Mouse (Mus musculus) small intestine, adult 2 months (tissue): ENCODE data around the gene Ndufa1. TPM values are rescaled to one million over a fixed set of nuclear protein-coding genes. Genes with fewer than 3 reads are reported as not detected.
A peak's percentile ranks its signal among the peaks of the same experiment; 100 is the strongest.
"Not testable (repeated sequence)": the region's sequence is repeated elsewhere in the genome, so short reads cannot be mapped to it uniquely, and the experiment has no call there.

Experiments used
- H3K27ac ChIP-seq: fragments of 200-500 bp; 2 replicates; pipeline ENCODE4 v1.5.1; 2012; ENCODE audit warnings: low read depth, low read length, control low read depth, inconsistent platforms; ENCODE audit not compliant: insufficient read depth
- H3K27me3 ChIP-seq: fragments of 200-500 bp; 2 replicates; pipeline ENCODE4 v1.6.1; 2012; ENCODE audit warnings: mild to moderate bottlenecking, moderate library complexity, low read length, inconsistent platforms; ENCODE audit not compliant: control insufficient read depth, insufficient read depth
- H3K36me3 ChIP-seq: fragments of 200-500 bp; 2 replicates; pipeline ENCODE4 v1.6.1; 2012; ENCODE audit warnings: mild to moderate bottlenecking, low read length, control low read depth, inconsistent platforms; ENCODE audit not compliant: control insufficient read depth, insufficient read depth
- H3K4me1 ChIP-seq: fragments of 200-500 bp; 2 replicates; pipeline ENCODE4 v1.6.1; 2012; ENCODE audit warnings: low read length, inconsistent platforms, mixed read lengths; ENCODE audit not compliant: control insufficient read depth, insufficient read depth, insufficient read length
- H3K4me3 ChIP-seq: fragments of 200-500 bp; 2 replicates; pipeline ENCODE4 v1.5.1; 2012; ENCODE audit warnings: low read depth, mild to moderate bottlenecking, control low read depth, inconsistent platforms, low read length, moderate library complexity
- CTCF ChIP-seq: fragments of 200-500 bp; IDR thresholded peaks from 2 replicates; pipeline ENCODE4 v1.5.1; 2012; ENCODE audit warnings: low read depth, mild to moderate bottlenecking, control low read depth, inconsistent platforms, low read length, moderate library complexity, mixed read lengths; ENCODE audit not compliant: insufficient replicate concordance, insufficient read length; ENCODE audit errors: extremely low read depth
- POLR2A ChIP-seq: fragments of 200-500 bp; IDR thresholded peaks from 2 replicates; pipeline ENCODE4 v1.6.1; 2012; ENCODE audit warnings: low read depth, mild to moderate bottlenecking, control low read depth, inconsistent platforms, low read length, moderate library complexity
- WGBS: fragments of 180-500 bp; shearing (Covaris S2); methylation state at CpG from one replicate; pipeline ENCODE4 v1.1.7; 2018; 5-methylcytosine and 5-hydroxymethylcytosine counted together
- polyA plus RNA-seq: library from polyadenylated mRNA; depleted of rRNA; stranded (reverse); fragments of >200 nt; gene quantifications from 2 replicates; pipeline ENCODE4 v1.2.3, GENCODE M21; 2012; rRNA removed

Ndufa1 gene
- polyA plus RNA-seq, 1 experiment: 230 TPM

DNA sequence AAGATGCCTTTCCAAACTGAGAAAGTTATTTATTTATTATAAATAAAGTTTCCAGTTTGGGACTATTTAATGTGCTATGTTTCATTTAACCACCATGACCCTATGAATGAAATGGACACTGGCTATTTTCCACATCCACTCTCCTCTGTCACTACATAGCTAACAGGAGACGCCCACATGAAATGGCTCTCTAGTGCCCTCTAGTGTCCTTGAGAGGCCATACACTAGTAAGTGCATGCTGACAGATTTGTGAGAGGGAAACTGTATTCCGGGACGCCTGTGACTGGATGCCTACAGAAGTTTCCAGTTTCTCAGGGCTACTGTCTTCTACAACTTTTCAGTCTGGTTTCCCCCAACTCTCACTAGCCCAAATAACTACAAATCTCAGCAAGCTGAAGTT, 23.9 kb downstream of the Ndufa1 start:
- WGBS: 24% methylated on average over 3 of the region's 3 CpGs
- Histone ChIP-seq H3K4me3 (no peak overlapping the region), H3K27me3 (no peaks in the 10 kb centered on the region), H3K27ac (no peak overlapping the region), H3K36me3 (no peaks in the 10 kb centered on the region), H3K4me1 (no peaks in the 10 kb centered on the region)
- TF ChIP-seq POLR2A (no peak), CTCF (no peak)

GRCm38 (mm10) chrX:37163115-37163514, 27.8 kb downstream of the Ndufa1 start:
- TF ChIP-seq CTCF (no peak), POLR2A (no peak)
- Histone ChIP-seq H3K27me3 (no peaks in the 10 kb centered on the region), H3K27ac (no peak overlapping the region), H3K4me1 (0 out of 2 replicates have a peak, but pooled peaks cover 3% of the 10 kb centered on the region), H3K4me3 (peak overlapping the region; percentile 40), H3K36me3 (no peaks in the 10 kb centered on the region)
- WGBS: 84% methylated on average over 18 of the region's 18 CpGs

DNA sequence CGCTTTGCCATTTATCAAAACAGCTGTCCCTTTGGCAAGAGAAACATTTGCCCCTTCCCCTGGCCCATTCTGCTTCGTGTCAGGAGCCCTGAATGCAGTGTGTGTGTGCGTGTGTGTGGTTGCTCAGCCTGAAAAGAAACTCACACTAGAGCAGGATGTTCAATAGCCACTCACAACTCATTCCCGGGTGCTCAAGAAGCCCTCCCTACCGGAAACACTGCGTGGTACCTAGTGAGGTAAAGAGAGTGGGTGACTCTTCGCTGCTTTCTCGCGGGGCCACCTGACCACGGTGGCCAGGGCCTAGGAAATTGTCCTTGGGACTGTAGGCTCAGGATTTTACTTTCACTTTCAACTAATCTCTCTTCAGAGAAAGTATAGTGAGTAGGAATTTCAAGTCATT, 29.8 kb downstream of the Ndufa1 start:
- 35% methylated on average over 10 of the region's 10 CpGs for WGBS
- no peak for TF ChIP-seq POLR2A
- no peak for TF ChIP-seq CTCF

DNA sequence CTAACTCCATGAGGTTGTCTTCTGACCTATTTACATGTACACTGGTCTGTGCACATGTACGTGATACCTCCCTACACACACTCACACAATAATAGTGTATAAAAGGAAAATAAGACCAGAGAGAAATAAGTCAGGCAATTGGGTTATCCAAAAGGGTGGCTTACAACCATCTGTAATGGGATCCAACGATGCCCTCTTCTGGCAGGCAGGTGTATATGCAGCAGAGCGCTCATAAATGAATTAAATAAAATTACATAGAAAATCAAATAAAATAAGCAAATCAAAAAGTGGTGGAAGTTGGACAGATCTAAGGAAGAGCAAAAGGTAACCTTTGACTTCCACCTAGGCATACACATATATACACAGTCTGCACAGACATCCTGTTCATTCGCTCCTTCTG, 33.1 kb downstream of the Ndufa1 start:
- Histone ChIP-seq H3K27ac (no peak overlapping the region), H3K27me3 (no peaks in the 10 kb centered on the region), H3K36me3 (peaks cover 6% of the 10 kb centered on the region; the same call in 1 of the 2 replicates), H3K4me3 (no peak overlapping the region), H3K4me1 (0 out of 2 replicates have a peak, but pooled peaks cover 3% of the 10 kb centered on the region)
- no peak for TF ChIP-seq CTCF
- TF ChIP-seq POLR2A: no peak
- WGBS: 62% methylated on average over 4 of the region's 4 CpGs

More for the DNA sequence above, 29.8 kb downstream of the Ndufa1 start:
- no peaks in the 10 kb centered on the region; the same call in 1 of the 2 replicates for H3K36me3 ChIP-seq
- H3K27ac ChIP-seq: no peak overlapping the region
- 0 out of 2 replicates have a peak, but pooled peaks cover 3% of the 10 kb centered on the region for H3K4me1 ChIP-seq
- H3K27me3 ChIP-seq: no peaks in the 10 kb centered on the region
- H3K4me3 ChIP-seq: peak overlapping the region; percentile 38; the same call in 1 of the 2 replicates

DNA sequence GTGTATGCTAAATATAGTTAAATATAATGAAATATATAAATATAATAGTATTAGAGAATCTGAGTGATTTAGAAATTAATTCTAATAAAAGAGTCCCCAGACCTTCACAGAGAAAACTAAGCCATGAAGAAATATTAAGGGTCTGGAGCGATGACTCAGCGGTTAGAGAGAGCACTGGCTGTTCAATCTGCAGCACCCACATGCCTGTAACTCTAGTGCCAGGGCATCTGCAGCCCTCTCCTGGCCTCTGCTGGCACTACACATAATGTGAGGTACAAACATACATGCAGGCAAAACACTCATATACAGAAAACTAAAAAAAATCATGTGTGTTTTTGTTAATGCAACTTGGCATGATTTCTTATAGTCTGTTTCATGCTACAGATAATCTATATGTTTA, 46.0 kb downstream of the Ndufa1 start:
- H3K27ac ChIP-seq: no peak overlapping the region
- H3K4me1 ChIP-seq: no peaks in the 10 kb centered on the region
- no peak overlapping the region for H3K4me3 ChIP-seq
- no peak for TF ChIP-seq POLR2A
- TF ChIP-seq CTCF: peak; percentile 12; the same call in 1 of the 2 replicates
- 89% methylated on average over 2 of the region's 2 CpGs for WGBS
- peaks cover 21% of the 10 kb centered on the region for H3K36me3 ChIP-seq
- H3K27me3 ChIP-seq: no peaks in the 10 kb centered on the region

DNA sequence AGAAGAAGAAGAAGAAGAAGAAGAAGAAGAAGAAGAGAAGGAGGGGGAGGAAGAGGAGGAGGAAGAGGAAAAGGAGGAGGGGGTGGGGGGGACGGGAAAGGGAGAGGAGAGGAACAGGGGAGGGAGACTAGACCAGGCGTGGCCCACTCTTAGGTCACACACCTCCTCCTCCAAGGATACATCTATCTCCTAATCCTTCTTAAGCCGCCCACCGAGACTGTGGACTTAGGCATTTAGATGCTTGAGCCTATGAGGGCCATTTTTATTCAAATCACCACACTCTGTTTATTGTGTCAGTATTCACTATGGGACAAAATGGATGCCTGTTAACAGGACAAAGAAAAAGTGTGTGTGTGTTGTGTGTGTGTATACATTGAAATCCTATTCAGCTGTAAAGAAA, 46.5 kb downstream of the Ndufa1 start:
- WGBS: 74% methylated on average over 2 of the region's 4 CpGs
- not testable (repeated sequence) for H3K27ac ChIP-seq, H3K4me1 ChIP-seq, H3K4me3 ChIP-seq, H3K27me3 ChIP-seq
- peaks cover 21% of the 10 kb centered on the region for H3K36me3 ChIP-seq

GRCm38 (mm10) chrX:37141732-37142131, 49.2 kb downstream of the Ndufa1 start:
- 84% methylated on average over 3 of the region's 3 CpGs for WGBS
- Histone ChIP-seq H3K4me3 (no peak overlapping the region), H3K36me3 (peaks cover 22% of the 10 kb centered on the region), H3K27ac (no peak overlapping the region), H3K4me1 (no peaks in the 10 kb centered on the region), H3K27me3 (no peaks in the 10 kb centered on the region)
- no peak for TF ChIP-seq CTCF
- TF ChIP-seq POLR2A: no peak

Other genes with a start within 250 kb of the Ndufa1 start
- 3.8 and 4.0 TPM in 2 replicates for gene Sept6, start 199.4 kb downstream of the Ndufa1 start, polyA plus RNA-seq
- gene Sowahd, start 142.3 kb downstream of the Ndufa1 start, polyA plus RNA-seq: 0.08 and 0.60 TPM in 2 replicates
- gene Rpl39, start 105.8 kb downstream of the Ndufa1 start, polyA plus RNA-seq: 2.5 and 4.4 TPM in 2 replicates
- gene Upf3b, start 80.8 kb downstream of the Ndufa1 start, polyA plus RNA-seq: 0.29 and 0.75 TPM in 2 replicates
- gene Nkap, start 64.4 kb downstream of the Ndufa1 start, polyA plus RNA-seq: 0.47 and 1.1 TPM in 2 replicates
- gene Akap14, start 22.3 kb downstream of the Ndufa1 start, polyA plus RNA-seq: not detected in 2 replicates
- 0.99 and 1.6 TPM in 2 replicates for gene Rnf113a1, start 82 bp upstream of the Ndufa1 start, polyA plus RNA-seq
- gene Gm9, start 19.9 kb upstream of the Ndufa1 start, polyA plus RNA-seq: not detected in 2 replicates
- not detected in 2 replicates for gene Rhox1, start 31.1 kb upstream of the Ndufa1 start, polyA plus RNA-seq
- not detected in 2 replicates for gene Rhox2a, start 53.8 kb upstream of the Ndufa1 start, polyA plus RNA-seq
- gene Rhox3a, start 58.8 kb upstream of the Ndufa1 start, polyA plus RNA-seq: not detected in 2 replicates
- not detected in 2 replicates for gene Rhox4a, start 74.2 kb upstream of the Ndufa1 start, polyA plus RNA-seq
- gene Rhox3a2, start 188.9 kb upstream of the Ndufa1 start, polyA plus RNA-seq: not detected in 2 replicates
- gene Rhox4a2, start 199.7 kb upstream of the Ndufa1 start, polyA plus RNA-seq: not detected in 2 replicates
- gene Rhox2b, start 220.9 kb upstream of the Ndufa1 start, polyA plus RNA-seq: not detected in 2 replicates
- gene Rhox4b, start 241.3 kb upstream of the Ndufa1 start, polyA plus RNA-seq: not detected in 2 replicates